Mouse (Mus musculus): ENCODE results near the gene Cnga3.

The Cnga3 gene

DNA sequence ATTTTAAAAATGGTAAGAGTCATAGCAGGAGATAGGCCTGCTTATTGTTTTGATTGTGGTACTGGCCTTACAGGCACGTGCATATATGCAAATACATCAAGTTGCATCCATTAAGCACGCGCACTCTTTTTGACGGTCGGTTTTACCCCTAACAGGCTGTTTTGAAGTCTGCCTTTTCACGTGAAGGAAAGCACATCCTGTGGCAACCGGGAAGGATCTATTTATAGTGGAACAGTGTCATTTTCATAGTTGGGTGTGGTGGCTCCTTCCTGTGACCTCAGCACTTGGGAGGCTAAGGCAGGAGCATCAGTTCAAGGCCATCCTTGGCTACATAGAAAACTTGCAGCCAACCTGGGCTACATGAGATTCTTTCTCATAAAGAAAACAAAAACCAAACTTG, 72.3 kb downstream of the Cnga3 start:
- DNase-seq (ENCODE audit: low read depth, low spot score) = no peak

DNA sequence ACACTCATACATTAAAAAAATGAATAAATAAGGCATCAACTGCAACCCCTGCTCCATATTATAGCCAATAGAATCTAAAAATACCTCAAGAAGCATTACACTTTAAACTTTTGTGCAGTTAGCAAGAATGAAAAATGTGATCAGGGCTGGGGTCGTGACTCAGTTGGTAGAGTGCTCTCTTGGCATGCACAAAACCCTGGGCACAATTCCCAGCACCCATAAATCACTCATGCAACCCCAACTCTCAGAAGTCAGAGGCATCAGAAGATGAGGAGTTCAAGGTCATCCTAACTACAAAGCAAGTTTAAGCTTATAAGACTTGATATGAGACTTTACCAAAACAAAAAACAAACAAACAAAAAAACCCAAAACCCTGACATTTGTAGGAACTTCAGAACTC, 73.5 kb downstream of the Cnga3 start:
- DNase-seq (ENCODE audit: low read depth, low spot score) = no peak

DNA sequence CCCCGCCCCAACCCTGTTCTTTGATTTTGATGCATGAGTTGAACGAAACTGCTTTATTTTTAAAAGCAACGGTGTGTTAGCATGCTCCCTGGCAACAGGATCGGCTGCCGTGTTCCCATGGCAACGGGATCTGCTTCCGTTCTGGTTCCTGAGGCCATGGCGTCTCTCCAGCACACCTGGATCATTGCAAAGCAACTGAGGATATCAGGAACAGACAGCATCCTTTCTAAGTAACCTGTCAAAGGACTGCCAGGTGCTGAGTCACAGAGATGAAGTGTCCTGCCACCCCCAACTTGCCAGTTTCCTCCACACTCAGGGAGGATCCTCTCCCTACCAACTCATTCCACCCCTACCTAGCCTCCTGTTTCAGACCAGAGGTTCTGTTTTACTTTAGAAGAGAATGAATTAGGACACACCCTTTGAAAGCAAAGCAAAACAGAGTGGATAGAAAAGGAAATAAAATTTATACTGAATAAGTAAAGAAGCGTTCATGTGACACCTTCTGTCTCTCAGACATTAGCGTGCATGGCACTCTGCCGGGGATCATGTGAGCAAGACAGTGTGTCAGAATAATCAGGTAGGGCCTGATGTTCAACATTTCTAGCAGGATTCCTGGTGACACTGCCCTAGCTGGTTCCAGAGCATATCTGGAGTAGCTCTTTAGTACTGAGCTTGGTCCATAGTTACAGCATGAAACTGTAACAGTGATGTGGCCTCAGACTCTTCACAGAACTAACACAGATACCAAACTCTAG, 74.1 kb downstream of the Cnga3 start:
- peak; percentile 30 for DNase-seq (ENCODE audit: low read depth, low spot score)

DNA sequence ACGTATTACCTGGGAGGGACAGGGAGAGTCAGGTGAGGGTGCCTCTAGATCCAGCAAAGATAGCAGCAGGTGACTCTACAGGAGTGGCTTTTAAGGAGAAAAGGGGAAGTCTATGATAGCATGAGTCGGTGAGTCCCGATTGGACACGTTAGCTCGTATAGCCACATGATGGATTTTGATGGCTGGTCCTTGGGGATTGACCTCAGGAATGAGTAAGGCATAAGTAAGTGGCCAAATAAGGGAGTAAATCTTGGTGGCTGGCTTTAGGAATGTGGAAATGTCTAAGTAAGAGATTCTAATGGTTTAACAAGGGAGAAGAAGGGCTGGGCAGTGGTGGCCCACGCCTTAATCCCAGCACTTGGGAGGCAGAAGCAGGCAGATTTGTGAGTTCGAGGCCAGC, 74.7 kb downstream of the Cnga3 start:
- DNase-seq (ENCODE audit: low read depth, low spot score) = no peak

DNA sequence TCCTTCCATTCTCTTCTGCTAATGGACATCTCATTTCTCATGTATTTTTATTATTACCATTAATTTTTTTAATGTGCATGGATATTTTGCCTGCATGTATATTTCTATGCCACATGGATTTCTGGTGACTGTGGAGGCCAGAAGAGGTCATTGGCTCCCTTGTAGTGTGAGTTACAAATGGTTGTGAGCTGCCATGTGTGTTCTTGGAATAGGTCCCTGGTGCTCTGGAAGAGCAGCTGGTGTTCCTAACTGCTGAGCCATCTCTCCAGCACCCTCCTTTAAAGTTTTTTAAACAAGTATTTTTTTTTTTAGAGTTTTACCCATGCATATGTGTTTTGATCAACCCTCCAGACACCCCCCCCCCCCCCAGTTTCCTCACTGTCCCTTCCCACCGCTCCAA, 82.2 kb downstream of the Cnga3 start:
- no peak for DNase-seq (ENCODE audit: low read depth, low spot score)

DNA sequence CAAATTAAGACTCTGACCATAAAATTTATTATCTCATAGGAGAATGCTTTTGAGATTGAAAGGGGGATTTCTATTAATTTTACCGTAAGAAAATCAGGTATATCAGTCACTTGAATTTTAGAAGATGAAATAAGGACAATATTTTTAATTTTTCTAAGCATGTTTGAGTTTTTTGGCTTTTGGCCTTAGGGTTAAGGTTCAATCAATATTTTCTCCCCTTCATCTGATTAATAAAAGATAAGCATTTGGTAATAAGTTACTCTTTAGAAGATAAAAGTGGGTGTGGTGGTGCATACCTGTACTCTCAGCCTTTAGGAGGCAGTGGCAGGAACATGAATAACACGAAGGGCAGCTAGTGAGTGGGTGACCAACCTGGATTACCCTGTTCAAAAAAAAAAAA, 84.7 kb downstream of the Cnga3 start:
- DNase-seq (ENCODE audit: low read depth, low spot score) = no peak

DNA sequence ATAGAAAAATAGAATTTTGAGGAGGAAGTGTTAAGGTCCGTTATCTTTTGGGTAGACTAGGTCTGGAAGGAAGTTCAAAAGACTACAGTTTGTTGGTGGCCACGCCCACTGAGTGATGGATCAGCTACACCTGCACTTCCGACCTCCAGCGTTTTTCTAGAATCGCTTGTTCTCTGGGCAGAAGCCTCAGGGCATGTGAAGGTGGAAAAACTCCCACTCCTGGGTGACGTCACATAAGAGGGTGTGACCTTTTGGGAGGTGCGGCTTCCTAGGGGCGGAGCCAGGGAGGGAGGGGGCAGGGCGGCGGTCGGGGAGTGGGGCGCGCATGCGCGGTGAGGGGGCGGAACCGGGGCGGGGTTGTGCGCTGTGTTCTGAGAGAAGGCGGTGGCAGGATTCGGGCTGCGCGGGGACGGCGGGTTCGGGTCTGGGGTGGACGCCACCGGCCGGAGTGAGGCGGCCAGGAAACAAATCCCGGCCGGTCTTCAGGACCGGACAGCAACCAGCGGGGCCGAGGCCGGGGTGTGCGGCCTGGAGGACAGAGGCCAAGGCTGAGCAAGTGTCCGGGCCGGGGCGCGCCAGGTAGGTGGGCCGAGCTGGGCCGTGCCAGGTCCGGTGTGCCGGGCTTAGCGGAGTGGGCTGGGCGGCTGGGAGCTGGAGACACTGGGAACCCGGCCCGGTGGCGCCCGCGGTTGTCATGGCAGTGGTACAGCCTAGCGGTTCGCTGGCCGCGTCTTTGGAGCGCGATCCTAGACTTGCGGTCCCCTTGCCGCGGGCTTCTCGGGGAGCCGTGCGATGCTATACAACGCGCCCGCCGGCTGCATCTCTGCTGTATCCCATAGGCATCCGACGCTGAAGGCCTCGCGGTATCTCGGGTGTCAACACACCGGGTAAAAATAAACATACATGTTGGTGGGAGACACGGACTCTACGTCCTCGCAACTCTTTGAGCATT, 85.6 kb downstream of the Cnga3 start, which contains the start of gene Inpp4a:
Gene Inpp4a, plus strand, starts transcription at position 326 of the 952 bp plus-strand sequence.
- DNase-seq (ENCODE audit: low read depth, low spot score) = peak; percentile 93

DNA sequence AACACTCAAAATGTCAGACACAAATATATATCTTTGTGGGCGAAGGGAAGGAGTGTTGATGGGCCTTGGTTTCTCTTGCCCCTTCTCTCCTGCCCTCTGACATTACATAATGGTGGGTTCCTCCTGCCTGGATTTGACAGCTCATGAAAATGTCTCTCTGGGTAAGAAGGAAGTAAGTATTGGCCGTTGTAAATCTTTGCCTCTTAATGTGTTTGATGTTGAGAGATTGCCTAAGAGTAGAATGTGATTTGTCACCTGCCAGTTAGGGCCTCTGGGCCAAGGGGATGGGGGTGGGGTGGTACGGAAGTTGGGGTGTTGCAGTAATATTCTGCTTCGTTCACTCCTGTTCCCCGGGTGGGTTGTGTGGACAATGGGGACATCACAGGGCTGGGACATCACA, 86.4 kb downstream of the Cnga3 start:
- DNase-seq (ENCODE audit: low read depth, low spot score) = no peak

DNA sequence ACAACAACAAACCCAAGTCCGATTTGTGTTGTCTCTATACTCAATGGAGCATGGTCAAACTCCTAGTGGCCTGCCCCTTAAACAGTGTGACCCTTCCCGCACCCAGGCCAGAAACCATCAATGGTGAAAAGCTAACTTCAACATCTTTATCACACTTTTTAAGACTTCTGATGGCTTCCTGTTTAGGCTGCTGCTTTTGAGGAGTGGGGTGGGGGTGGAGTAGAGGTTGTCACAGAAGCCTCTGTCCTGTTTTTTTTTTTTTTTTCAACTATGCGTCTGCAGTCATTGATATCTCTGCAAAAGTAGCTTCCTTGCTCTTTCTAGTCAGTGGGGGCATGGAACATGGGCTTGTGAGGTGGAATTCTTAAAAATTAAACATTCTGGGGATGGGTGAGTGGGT, 88.6 kb downstream of the Cnga3 start:
- DNase-seq (ENCODE audit: low read depth, low spot score) = no peak

DNA sequence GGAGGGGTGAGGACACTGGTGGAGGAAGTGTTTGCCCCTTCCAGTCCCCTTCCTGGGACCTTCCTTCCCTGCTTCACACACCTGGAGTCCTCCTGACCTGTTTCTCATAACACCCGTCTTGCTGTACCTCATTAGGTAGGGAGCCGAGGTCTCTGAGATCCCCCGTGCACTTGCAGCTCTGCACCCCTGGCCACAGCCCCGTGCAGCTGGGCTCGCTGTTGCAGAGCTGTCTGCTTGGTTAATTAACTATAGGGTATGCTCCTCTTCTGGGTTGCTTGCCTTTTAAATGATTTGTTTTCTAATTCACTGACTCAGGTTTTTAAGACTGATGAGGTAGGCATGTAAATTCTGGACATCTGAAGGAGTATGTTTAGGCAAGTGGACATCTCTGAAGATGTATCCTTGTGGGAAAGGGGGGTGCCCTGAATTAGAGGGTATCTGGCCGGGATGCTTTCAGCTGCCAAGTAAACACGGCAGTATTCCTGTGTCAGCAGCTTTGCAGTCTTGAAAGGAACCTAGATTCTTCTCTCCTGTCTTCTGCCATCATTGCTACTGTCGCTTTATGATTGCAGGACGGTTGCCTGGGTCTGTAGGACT, 91.6 kb downstream of the Cnga3 start:
- DNase-seq (ENCODE audit: low read depth, low spot score) = no peak

DNA sequence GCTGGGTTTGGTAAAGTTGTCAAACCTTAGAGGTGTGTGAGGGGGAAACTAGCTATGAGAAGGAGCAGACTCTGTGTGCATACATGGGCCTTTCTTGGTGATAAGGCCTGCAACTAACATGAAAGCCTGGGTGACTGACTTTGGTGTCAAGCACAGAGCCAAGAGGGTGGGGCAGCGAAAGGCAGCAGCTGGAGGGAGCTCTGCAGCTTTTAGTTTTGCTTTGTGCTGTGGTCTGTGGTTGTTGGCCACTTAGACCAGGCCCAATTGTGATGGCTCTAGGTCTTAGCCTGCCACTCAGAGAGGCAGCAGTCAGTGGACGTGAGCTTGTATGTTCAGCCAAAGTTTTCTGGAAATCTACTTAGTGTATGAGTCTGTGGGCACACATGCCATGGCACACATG, 93.4 kb downstream of the Cnga3 start:
- no peak for DNase-seq (ENCODE audit: low read depth, low spot score)

DNA sequence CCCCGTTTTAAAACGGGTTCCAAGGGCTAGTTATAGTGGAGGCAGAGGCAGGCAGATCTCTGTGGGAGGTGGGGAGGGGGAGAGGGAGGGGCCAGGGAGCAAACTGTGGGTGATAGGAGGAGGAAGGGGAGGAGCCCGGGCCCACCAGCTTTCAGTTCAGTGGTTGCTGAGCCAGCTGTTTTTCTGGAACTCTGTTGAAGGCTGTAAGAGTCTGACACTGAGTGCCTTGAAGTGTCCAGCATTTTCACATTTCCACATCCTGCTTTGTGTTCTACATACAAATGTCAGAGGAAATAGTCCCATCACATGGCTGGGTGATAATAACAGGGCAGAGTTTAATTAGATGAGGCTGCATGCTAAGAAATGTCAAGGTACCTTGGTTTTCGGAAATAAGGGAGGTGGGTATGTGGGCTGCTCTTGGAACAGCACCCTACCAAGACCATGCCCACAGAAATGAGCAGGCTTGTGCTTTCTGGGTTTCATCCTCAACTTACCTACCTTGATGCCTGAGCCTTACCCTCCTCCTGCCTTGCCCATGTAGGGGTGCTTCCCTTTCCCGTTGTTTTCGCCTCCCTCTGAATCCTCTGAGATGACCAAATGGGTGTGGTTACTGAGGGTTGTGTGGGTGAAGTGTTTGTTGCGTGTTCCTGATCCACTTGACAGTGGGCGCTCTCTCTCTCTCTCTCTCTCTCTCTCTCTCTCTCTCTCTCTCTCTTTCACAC, 93.9 kb downstream of the Cnga3 start:
- DNase-seq (ENCODE audit: low read depth, low spot score) = no peak

DNA sequence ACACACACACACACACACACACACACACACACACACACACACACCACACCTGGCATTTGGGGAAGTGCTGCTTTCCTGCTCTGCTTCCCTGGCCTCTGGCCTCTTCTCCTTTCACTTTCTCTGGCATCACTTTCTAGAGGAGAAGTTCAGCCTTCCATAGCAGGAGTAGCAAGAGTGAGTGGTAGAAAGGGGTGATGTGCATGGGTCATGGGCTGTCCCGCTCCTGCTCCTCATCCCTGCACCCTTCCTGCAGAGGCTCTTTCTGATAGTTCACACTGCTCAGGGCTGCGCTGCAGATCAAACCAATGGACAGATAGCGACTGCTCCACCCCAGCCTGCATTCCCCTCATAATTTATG, 94.5 kb downstream of the Cnga3 start:
- DNase-seq (ENCODE audit: low read depth, low spot score) = no peak

DNA sequence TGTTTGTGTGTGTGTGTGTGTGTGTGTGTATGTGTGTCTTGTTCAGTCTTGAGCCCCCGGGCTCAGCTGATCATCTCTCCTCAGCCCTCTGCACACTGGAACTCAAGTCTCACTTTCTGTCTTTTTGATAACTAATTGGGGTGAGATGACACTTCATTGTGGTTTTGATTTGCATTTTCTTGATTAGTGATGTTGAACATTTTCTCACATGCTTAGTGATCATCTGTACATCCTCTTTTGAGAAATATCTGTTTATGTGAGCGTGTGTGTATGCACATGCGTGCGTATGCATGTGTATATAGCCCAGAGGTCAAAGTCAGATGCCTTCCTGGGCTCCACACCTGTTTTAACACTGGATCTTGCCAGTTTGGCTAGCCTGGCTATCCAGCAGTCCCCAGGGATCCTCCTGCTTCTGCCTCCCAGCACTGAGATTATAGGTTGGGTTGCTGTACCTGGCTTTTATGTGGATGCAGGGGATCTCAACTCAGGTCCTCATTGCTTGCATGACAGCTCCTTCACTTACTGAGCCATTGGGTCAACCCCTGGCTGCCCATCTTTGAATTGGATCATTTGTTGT, 95.8 kb downstream of the Cnga3 start:
- DNase-seq (ENCODE audit: low read depth, low spot score) = no peak

Data from forelimb bud, embryonic 11.5 days (tissue).